Comparison of ENCODE assay signal across 23 mouse cellular contexts in the genomic region with DNA sequence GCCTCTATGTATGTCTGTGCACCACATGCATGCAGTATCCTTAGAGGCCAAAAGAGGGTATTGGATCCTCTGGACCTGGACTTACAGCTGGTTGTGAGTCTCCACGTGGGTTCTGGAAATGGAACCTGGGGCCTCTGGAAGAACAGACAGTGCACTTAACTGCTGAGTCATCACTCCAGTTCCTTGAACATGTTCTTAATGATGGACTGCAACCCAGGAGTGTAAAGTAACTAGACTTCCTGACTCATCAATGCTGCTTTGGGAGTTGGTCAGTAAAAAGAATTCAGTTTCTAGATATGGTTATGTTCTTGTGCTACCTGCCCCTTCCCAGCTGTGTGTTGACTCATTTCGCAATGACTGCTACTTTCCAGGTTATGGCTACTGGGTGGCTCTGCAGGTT. TPM values are rescaled to one million over a fixed set of nuclear protein-coding genes. Genes with fewer than 3 reads are reported as not detected.
DNase-seq lines count a peak whose midpoint lies in the region; ATAC-seq and TF ChIP-seq lines count a peak whose summit lies in the region.
"Had no signal": no experiment of that assay in that cellular context is flagged by ENCODE, and none has a peak within 500 bp of the region (broad histone marks: within the 10 kb centered on the region; RNA-seq: fewer than 3 reads in every experiment).

No protein-coding gene starts in this region.

- H3K27ac ChIP-seq in ES-E14 (ENCODE audit: insufficient read depth, low read depth, low read length, poor library complexity, severe bottlenecking): no peak overlapping the region
- H3K27ac ChIP-seq in intestine, postnatal 0 days (ENCODE audit: low read depth, low read length): no peak overlapping the region
- H3K27ac ChIP-seq: embryonic facial prominence, embryonic 15.5 days; forebrain, embryonic 12.5 days; heart, embryonic 13.5 days; hindbrain, embryonic 12.5 days had no signal

- H3K4me2 ChIP-seq in intestine, postnatal 0 days (replicated peaks; ENCODE audit: low read depth): no peak overlapping the region
- H3K4me2 ChIP-seq: embryonic facial prominence, embryonic 15.5 days; forebrain, embryonic 12.5 days; heart, embryonic 13.5 days; hindbrain, embryonic 12.5 days had no signal

- H3K36me3 ChIP-seq in C2C12 (ENCODE audit: control insufficient read depth, insufficient read depth) (no peaks in the 10 kb centered on the region), ES-E14 (ENCODE audit: control insufficient read depth, insufficient read depth, low read length, poor library complexity, severe bottlenecking) (peaks cover 13% of the 10 kb centered on the region)
- H3K36me3 ChIP-seq in intestine, postnatal 0 days (ENCODE audit: control insufficient read depth, insufficient read depth): 0 out of 2 replicates have a peak, but pooled peaks cover 6% of the 10 kb centered on the region
- H3K36me3 ChIP-seq: embryonic facial prominence, embryonic 15.5 days; forebrain, embryonic 12.5 days; hindbrain, embryonic 12.5 days had no signal

- DNase-seq in ES-E14 (ENCODE audit: low read depth, low spot score): no peak
- DNase-seq in spleen, postnatal 10 days (ENCODE audit: low spot score in 2 of 2): no peak
- no peak for DNase-seq in left cerebral cortex, postnatal 4 days
- DNase-seq: adrenal gland, postnatal 10 days; cerebellum, adult 18-20 months; cerebellum, postnatal 10 days; embryo, embryonic 11 days; forebrain, postnatal 0 days; gastrocnemius, adult 2 months; gastrocnemius, postnatal 25 days; heart, postnatal 4 days; kidney, adult 11 months; kidney, adult 9 months had no signal

- TF ChIP-seq CTCF in C2C12 (IDR thresholded peaks at IDR 0.05; ENCODE audit: control insufficient read depth, insufficient read depth, insufficient read length): no peak
- TF ChIP-seq CTCF in intestine, postnatal 0 days (IDR thresholded peaks at IDR 0.05; ENCODE audit: low read depth): no peak

- peaks cover 4 to 7% of the 10 kb centered on the region in 2 experiments; a peak in 1 of 4 replicates for H3K4me1 ChIP-seq in ES-E14 (ENCODE audit: control insufficient read depth in 2 of 2, insufficient read depth in 2 of 2, low read length in 2 of 2, poor library complexity in 1 of 2)
- H3K4me1 ChIP-seq in intestine, postnatal 0 days (replicated peaks; ENCODE audit: control insufficient read depth, insufficient read depth, low read length): no peaks in the 10 kb centered on the region
- H3K4me1 ChIP-seq: embryonic facial prominence, embryonic 15.5 days; forebrain, embryonic 12.5 days; hindbrain, embryonic 12.5 days had no signal

- intact Hi-C loops in left cerebral cortex, postnatal 4 days (cut with DNase I): no loop called here

- no peaks in the 10 kb centered on the region for H3K79me2 ChIP-seq in C2C12 (ENCODE audit: control insufficient read depth, insufficient read depth)

- H3ac ChIP-seq in C2C12 (ENCODE audit: control insufficient read depth, insufficient read length, low read depth): no peak overlapping the region

- WGBS in intestine, postnatal 0 days: 48% methylated on average over 2 of the region's 2 CpGs

- H3K27me3 ChIP-seq in C2C12 (ENCODE audit: control insufficient read depth, insufficient read depth, insufficient read length): no peaks in the 10 kb centered on the region
- H3K27me3 ChIP-seq in intestine, postnatal 0 days (replicated peaks; ENCODE audit: control insufficient read depth, insufficient read depth, low read length): no peaks in the 10 kb centered on the region
- H3K27me3 ChIP-seq: embryonic facial prominence, embryonic 15.5 days; forebrain, embryonic 12.5 days; hindbrain, embryonic 12.5 days had no signal

- in situ Hi-C loops in ES-E14 (cut with MboI; ENCODE audit: low sequenced_read_pairs in 2 of 2, unreplicated experiment in 2 of 2): no loop called here

- H3K9me3 ChIP-seq in ES-E14 (ENCODE audit: control insufficient read depth, insufficient read depth, low read depth, low read length): no peaks in the 10 kb centered on the region
- no peaks in the 10 kb centered on the region for H3K9me3 ChIP-seq in intestine, postnatal 0 days (ENCODE audit: control insufficient read depth)
- H3K9me3 ChIP-seq: embryonic facial prominence, embryonic 15.5 days; forebrain, embryonic 12.5 days; heart, embryonic 13.5 days; hindbrain, embryonic 12.5 days had no signal

- H3K4me3 ChIP-seq in C2C12 (ENCODE audit: insufficient read depth, poor library complexity, severe bottlenecking): no peak overlapping the region
- no peak overlapping the region for H3K4me3 ChIP-seq in ES-E14 (ENCODE audit: insufficient read depth in 1 of 2, low read depth in 1 of 2, low read length in 2 of 2, poor library complexity in 1 of 2, severe bottlenecking in 1 of 2)
- no peak overlapping the region for H3K4me3 ChIP-seq in intestine, postnatal 0 days (ENCODE audit: low read depth, low read length)
- H3K4me3 ChIP-seq: embryonic facial prominence, embryonic 15.5 days; forebrain, embryonic 12.5 days; gastrocnemius, adult 2 months; heart, embryonic 13.5 days; hindbrain, embryonic 12.5 days had no signal

- H3K9ac ChIP-seq in ES-E14 (ENCODE audit: insufficient read depth, low read depth, low read length, poor library complexity, severe bottlenecking): no peak overlapping the region
- H3K9ac ChIP-seq in intestine, postnatal 0 days (ENCODE audit: low read depth, low read length): no peak overlapping the region
- H3K9ac ChIP-seq: embryonic facial prominence, embryonic 15.5 days; forebrain, embryonic 12.5 days; forebrain, postnatal 0 days; heart, embryonic 13.5 days; hindbrain, embryonic 12.5 days had no signal

- peak; percentile 52; the same call in 1 of the 2 replicates for ATAC-seq in erythroblast, adult 5-6 weeks (replicated peaks; ENCODE audit: low FRiP score, poor library complexity, severe bottlenecking)
- peak; percentile 65 for ATAC-seq in intestine, postnatal 0 days
- ATAC-seq in inflammation-experienced regulatory T-cells, adult 6 months: no peak
- no peak for ATAC-seq in activated CD4-positive, CD25-positive, alpha-beta regulatory T cell, adult 4 months
- ATAC-seq: forebrain, postnatal 0 days; hindbrain, embryonic 16.5 days had no signal

- no peaks in the 10 kb centered on the region for H3K79me3 ChIP-seq in C2C12 (ENCODE audit: low read depth)

TF ChIP-seq in ES-E14, 5 proteins besides CTCF, POLR2A, EP300 and RAD21 (continues in another document):
- TF ChIP-seq ZC3H11A (IDR thresholded peaks at IDR 0.05; ENCODE audit: borderline replicate concordance, low read depth, low read length): no peak

RNA-seq across cellular contexts. Expression of a gene that starts 1.2 kb away (rescaled TPM):
- polyA plus RNA-seq in C2C12 (2012; fragmentation: generic; extraction: Trizol): 73.2 TPM
- total RNA-seq in ES-E14 (2012; rRNA removed): 33.4 and 36.8 TPM in 2 replicates
- 7.7 TPM in 1 of 2 replicates, not detected in the other for total RNA-seq in erythroblast, adult 5-6 weeks (2015; ENCODE audit: low replicate concordance)
- 5.4 and 12.4 TPM in 2 replicates for total RNA-seq in erythroblast, adult 5-6 weeks (2017; ENCODE audit: low replicate concordance)
- 788 and 922 TPM in 2 replicates for polyA plus RNA-seq in intestine, postnatal 0 days (2015; fragmentation: Nextera tagmentation; extraction: Ambion mirVana)
- 10 to 100 TPM in 1 of 3 experiments, 1 to 10 TPM in 2; 4.2 to 10.0 (median 6.5) TPM for polyA plus RNA-seq in inflammation-experienced regulatory T-cells, adult 6 months (2017; shearing (Covaris generic))
- 1 to 10 TPM; 3.3 to 5.4 TPM for total RNA-seq in left cerebral cortex, postnatal 4 days (2021)
- polyA plus RNA-seq in activated CD4-positive, CD25-positive, alpha-beta regulatory T cell, adult 4 months (2017; shearing (Covaris generic)): 1 to 10 TPM; 5.2 to 5.8 TPM

RNA-seq across cellular contexts. Expression of a gene that starts 10.1 kb away (rescaled TPM):
- 165 TPM for polyA plus RNA-seq in C2C12 (2012; fragmentation: generic; extraction: Trizol)
- 142 and 145 TPM in 2 replicates for total RNA-seq in ES-E14 (2012; rRNA removed)
- total RNA-seq in erythroblast, adult 5-6 weeks (2015; ENCODE audit: low replicate concordance): 10.6 and 26.8 TPM in 2 replicates
- 18.1 TPM in 2 replicates for total RNA-seq in erythroblast, adult 5-6 weeks (2017; ENCODE audit: low replicate concordance)
- polyA plus RNA-seq in intestine, postnatal 0 days (2015; fragmentation: Nextera tagmentation; extraction: Ambion mirVana): 76.6 and 76.7 TPM in 2 replicates
- 100 to 1,000 TPM; 173 to 214 (median 188) TPM for polyA plus RNA-seq in inflammation-experienced regulatory T-cells, adult 6 months (2017; shearing (Covaris generic))
- 10 to 100 TPM; 66.9 to 73.6 TPM for total RNA-seq in left cerebral cortex, postnatal 4 days (2021)
- 100 to 1,000 TPM; 185 to 192 TPM for polyA plus RNA-seq in activated CD4-positive, CD25-positive, alpha-beta regulatory T cell, adult 4 months (2017; shearing (Covaris generic))

RNA-seq across cellular contexts. Expression of a gene that starts 10.2 kb away (rescaled TPM):
- 0.23 TPM for polyA plus RNA-seq in C2C12 (2012; fragmentation: generic; extraction: Trizol)
- total RNA-seq in ES-E14 (2012; rRNA removed): 3.5 and 7.7 TPM in 2 replicates
- total RNA-seq in erythroblast, adult 5-6 weeks (2015; ENCODE audit: low replicate concordance): 15.5 and 16.3 TPM in 2 replicates
- 18.4 and 23.4 TPM in 2 replicates for total RNA-seq in erythroblast, adult 5-6 weeks (2017; ENCODE audit: low replicate concordance)
- polyA plus RNA-seq in intestine, postnatal 0 days (2015; fragmentation: Nextera tagmentation; extraction: Ambion mirVana): 2.5 and 2.7 TPM in 2 replicates
- polyA plus RNA-seq in inflammation-experienced regulatory T-cells, adult 6 months (2017; shearing (Covaris generic)): 100 to 1,000 TPM; 114 to 148 (median 147) TPM
- 1 to 10 TPM; 2.5 to 3.4 TPM for total RNA-seq in left cerebral cortex, postnatal 4 days (2021)
- 100 to 1,000 TPM; 116 to 144 TPM for polyA plus RNA-seq in activated CD4-positive, CD25-positive, alpha-beta regulatory T cell, adult 4 months (2017; shearing (Covaris generic))

RNA-seq across cellular contexts. Expression of a gene that starts 34.3 kb away (rescaled TPM):
- 58.7 TPM for polyA plus RNA-seq in C2C12 (2012; fragmentation: generic; extraction: Trizol)
- 89.6 and 95.7 TPM in 2 replicates for total RNA-seq in ES-E14 (2012; rRNA removed)
- total RNA-seq in erythroblast, adult 5-6 weeks (2015; ENCODE audit: low replicate concordance): 67.9 and 78.2 TPM in 2 replicates
- total RNA-seq in erythroblast, adult 5-6 weeks (2017; ENCODE audit: low replicate concordance): 45.2 and 47.4 TPM in 2 replicates
- 19.0 and 22.6 TPM in 2 replicates for polyA plus RNA-seq in intestine, postnatal 0 days (2015; fragmentation: Nextera tagmentation; extraction: Ambion mirVana)
- polyA plus RNA-seq in inflammation-experienced regulatory T-cells, adult 6 months (2017; shearing (Covaris generic)): 10 to 100 TPM; 35.4 to 39.1 (median 37.1) TPM
- 10 to 100 TPM; 89.1 to 93.4 TPM for total RNA-seq in left cerebral cortex, postnatal 4 days (2021)
- polyA plus RNA-seq in activated CD4-positive, CD25-positive, alpha-beta regulatory T cell, adult 4 months (2017; shearing (Covaris generic)): 10 to 100 TPM; 26.8 to 36.6 TPM

RNA-seq across cellular contexts. Expression of a gene that starts 36.0 kb away (rescaled TPM):
- polyA plus RNA-seq in C2C12 (2012; fragmentation: generic; extraction: Trizol): 0.55 TPM
- total RNA-seq in ES-E14 (2012; rRNA removed): 6.0 TPM in 2 replicates
- total RNA-seq in erythroblast, adult 5-6 weeks (2015; ENCODE audit: low replicate concordance): 5.2 TPM in 2 replicates
- 5.3 and 6.2 TPM in 2 replicates for total RNA-seq in erythroblast, adult 5-6 weeks (2017; ENCODE audit: low replicate concordance)
- 3.1 and 3.2 TPM in 2 replicates for polyA plus RNA-seq in intestine, postnatal 0 days (2015; fragmentation: Nextera tagmentation; extraction: Ambion mirVana)
- polyA plus RNA-seq in inflammation-experienced regulatory T-cells, adult 6 months (2017; shearing (Covaris generic)): 10 to 100 TPM in 1 of 3 experiments, 1 to 10 TPM in 2; 5.6 to 21.3 (median 9.7) TPM
- 100 to 1,000 TPM; 518 to 579 TPM for total RNA-seq in left cerebral cortex, postnatal 4 days (2021)
- polyA plus RNA-seq in activated CD4-positive, CD25-positive, alpha-beta regulatory T cell, adult 4 months (2017; shearing (Covaris generic)): 1 to 10 TPM; 8.8 to 9.8 TPM

Comparison
In these comparisons a context has a peak if more than half of its experiments do, and no peak if none do; other contexts are left out.
1. ATAC-seq: peak in erythroblast, adult 5-6 weeks (single experiment) and intestine, postnatal 0 days (single experiment); none in inflammation-experienced regulatory T-cells, adult 6 months (single experiment) and activated CD4-positive, CD25-positive, alpha-beta regulatory T cell, adult 4 months (single experiment).
2. RNA of a gene that starts 1.2 kb away (polyA plus RNA-seq): 788 to 922 TPM in intestine, postnatal 0 days; 73.2 TPM in C2C12 (single experiment), 4.2 to 10.0 TPM in inflammation-experienced regulatory T-cells, adult 6 months and 5.2 to 5.8 TPM in activated CD4-positive, CD25-positive, alpha-beta regulatory T cell, adult 4 months; every median in the first group is over 10 times any median in the second.
3. RNA of a gene that starts 10.2 kb away (polyA plus RNA-seq): 114 to 148 TPM in inflammation-experienced regulatory T-cells, adult 6 months and 116 to 144 TPM in activated CD4-positive, CD25-positive, alpha-beta regulatory T cell, adult 4 months; 2.5 to 2.7 TPM in intestine, postnatal 0 days and 0.23 TPM in C2C12 (single experiment); every median in the first group is over 10 times any median in the second.